Mouse (Mus musculus) limb, embryonic 14.5 days (tissue): ENCODE results near the gene Coro7. TPM values are rescaled to one million over a fixed set of nuclear protein-coding genes. Genes with fewer than 3 reads are reported as not detected.
A peak's percentile ranks its signal among the peaks of the same experiment; 100 is the strongest.

Source experiments
- ATAC-seq: fragments of 200-750 bp; cut with Nextera tagmentation; 2 replicates; pipeline ENCODE4 v1.8.0; 2017; ENCODE audit warnings: low read depth, moderate number of reproducible peaks, moderate TSS enrichment; ENCODE audit not compliant: low FRiP score
- DNase-seq: peaks from one replicate; pipeline ENCODE4 v3.0.0-alpha.2; 2015; ENCODE audit warnings: low spot score
- H3K27ac ChIP-seq: fragments of 300-500 bp; sonication (generic); replicated peaks from 2 replicates; pipeline ENCODE4 v1.5.1; 2014; ENCODE audit warnings: low read depth, mild to moderate bottlenecking, low read length, moderate library complexity, mixed read lengths
- H3K27me3 ChIP-seq: fragments of 300-500 bp; sonication (generic); 2 replicates; pipeline ENCODE4 v1.6.1; 2014; ENCODE audit warnings: low read length, mixed read lengths; ENCODE audit not compliant: control insufficient read depth, insufficient read depth
- H3K36me3 ChIP-seq: fragments of 300-500 bp; sonication (generic); 2 replicates; pipeline ENCODE4 v1.6.1; 2014; ENCODE audit warnings: mild to moderate bottlenecking, low read length, moderate library complexity, mixed read lengths; ENCODE audit not compliant: control insufficient read depth, insufficient read depth
- H3K4me1 ChIP-seq: fragments of 300-500 bp; sonication (generic); 2 replicates; pipeline ENCODE4 v1.6.1; 2014; ENCODE audit warnings: antibody characterized with exemption, low read length, mixed read lengths; ENCODE audit not compliant: control insufficient read depth, insufficient read depth
- H3K4me2 ChIP-seq: fragments of 300-500 bp; sonication (generic); replicated peaks from 2 replicates; pipeline ENCODE4 v1.6.1; 2014; ENCODE audit warnings: low read depth, mild to moderate bottlenecking, low read length, moderate library complexity; ENCODE audit not compliant: severe bottlenecking
- H3K4me3 ChIP-seq: fragments of 300-500 bp; sonication (generic); replicated peaks from 2 replicates; pipeline ENCODE4 v1.5.1; 2014; ENCODE audit warnings: low read length
- H3K9ac ChIP-seq: fragments of 300-500 bp; sonication (generic); 2 replicates; pipeline ENCODE4 v1.6.1; 2014; ENCODE audit warnings: mild to moderate bottlenecking, low read depth, low read length, moderate library complexity; ENCODE audit not compliant: severe bottlenecking
- H3K9me3 ChIP-seq: fragments of 300-500 bp; sonication (generic); 2 replicates; pipeline ENCODE4 v1.6.1; 2016; ENCODE audit warnings: low read length; ENCODE audit not compliant: control insufficient read depth
- POLR2A ChIP-seq: fragments of 200-500 bp; IDR thresholded peaks from 2 replicates; pipeline ENCODE4 v1.8.0; 2012; ENCODE audit warnings: inconsistent platforms, mild to moderate bottlenecking, moderate library complexity, borderline replicate concordance; ENCODE audit not compliant: insufficient read depth, insufficient read length; ENCODE audit errors: extremely low read depth
- WGBS: fragments of 180-500 bp; shearing (Covaris S2); extraction: QIAGEN DNeasy Blood & Tissue Kit; methylation state at CpG from one replicate; pipeline ENCODE4 v1.1.7; 2014; 5-methylcytosine and 5-hydroxymethylcytosine counted together
- polyA plus RNA-seq, 2 experiments: library from polyadenylated mRNA; depleted of rRNA in 1 of 2; stranded (reverse) in 1 of 2; unstranded in 1 of 2; fragments of >200 nt; fragmentation: Nextera tagmentation in 1 of 2; extraction: Ambion mirVana in 1 of 2; gene quantifications; 2 replicates each; pipeline versions ENCODE4 v1.2.1 to v1.2.3; 2012 to 2014

Coro7 gene
- polyA plus RNA-seq (2012; rRNA removed) (40.8 and 51.1 TPM in 2 replicates), polyA plus RNA-seq (2014; fragmentation: Nextera tagmentation; extraction: Ambion mirVana) (15.0 and 16.0 TPM in 2 replicates)

DNA sequence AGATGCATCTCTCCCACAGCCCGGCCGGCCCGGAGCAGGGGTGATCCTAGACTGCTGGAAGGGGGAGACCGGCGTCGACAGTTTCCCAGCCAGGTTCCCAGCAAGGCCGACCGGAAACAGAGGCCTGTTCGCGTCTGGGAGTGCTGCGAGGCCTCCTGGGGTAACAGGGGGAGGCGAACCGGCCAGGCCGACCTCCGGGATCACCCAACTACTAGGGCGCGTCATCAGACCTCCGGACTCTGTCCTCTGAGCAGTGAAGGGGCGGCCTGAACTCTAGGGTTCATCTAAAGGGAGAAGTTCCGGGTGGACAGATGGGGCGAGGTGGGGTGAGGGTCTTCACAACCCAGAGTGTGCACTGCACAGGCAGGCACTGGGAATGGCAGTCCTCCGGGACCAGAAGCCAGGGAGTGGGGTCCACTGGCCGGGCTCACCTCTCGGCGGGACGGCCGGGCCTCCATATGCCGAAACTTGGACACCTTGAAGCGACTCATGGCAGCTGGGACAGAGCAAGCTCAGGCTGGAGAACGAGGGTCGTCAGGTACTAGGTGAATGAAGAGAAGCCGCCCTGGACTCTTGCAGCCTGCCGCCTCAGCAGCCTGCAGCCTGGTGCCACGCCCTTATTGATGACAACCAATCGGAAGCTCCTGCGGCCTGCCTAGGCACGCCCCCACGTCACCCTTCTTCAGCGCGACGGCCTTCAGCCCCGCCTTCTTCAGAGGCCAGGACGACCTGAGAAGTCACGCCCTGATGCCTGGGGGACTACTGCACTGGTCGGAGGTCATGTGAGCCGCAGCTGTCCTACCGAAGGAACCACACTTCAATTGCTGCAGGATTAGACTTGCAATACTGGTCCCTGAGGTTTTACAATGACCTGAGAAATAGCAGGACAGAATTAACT, at the start of gene Coro7:
Coro7 (minus strand) TSS at position 657 of the 898 bp plus-strand sequence.
- H3K9me3 ChIP-seq = no peaks in the 10 kb centered on the region

DNA sequence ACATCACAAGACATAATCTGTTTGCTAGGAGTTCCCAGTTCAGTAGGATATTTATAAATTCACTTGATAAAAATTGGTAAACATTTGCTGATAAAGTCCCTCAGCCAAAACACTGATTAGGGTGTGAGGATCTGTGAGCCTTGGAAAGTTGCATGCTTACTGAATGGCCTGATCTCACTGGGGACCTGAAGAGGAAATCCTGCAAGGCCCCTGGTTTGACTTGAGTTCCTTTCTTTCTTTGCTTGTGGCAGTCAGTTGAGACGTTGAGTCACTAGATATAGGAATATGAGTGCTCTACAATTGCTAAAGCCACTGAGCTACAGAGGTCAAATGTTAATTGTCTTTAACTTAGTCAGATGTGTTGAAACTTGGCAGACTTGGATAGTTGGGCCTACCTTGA, 48.4 kb upstream of the Coro7 start:
- 52% methylated on average over 1 of the region's 1 CpGs for WGBS
- peaks cover 10% of the 10 kb centered on the region; the same call in 1 of the 2 replicates for H3K4me1 ChIP-seq
- H3K27me3 ChIP-seq = no peaks in the 10 kb centered on the region
- no peaks in the 10 kb centered on the region for H3K36me3 ChIP-seq
- ATAC-seq (no peak), DNase-seq (no peak)
- no peaks in the 10 kb centered on the region for H3K9me3 ChIP-seq
- no peak for TF ChIP-seq POLR2A
- no peak overlapping the region for H3K27ac ChIP-seq
- H3K9ac ChIP-seq = no peak overlapping the region
- H3K4me3 ChIP-seq = no peak overlapping the region
- H3K4me2 ChIP-seq = no peak overlapping the region

More for the DNA sequence above, at the start of gene Coro7:
- under 1% methylated on average over 40 of the region's 47 CpGs for WGBS
- Histone ChIP-seq H3K4me3 (peak within 1 kb of the TSS; percentile 64), H3K9ac (peak within 1 kb of the TSS; percentile 65), H3K36me3 (peaks cover 23% of the 10 kb centered on the region), H3K27me3 (no peaks in the 10 kb centered on the region), H3K4me1 (peaks cover 7% of the 10 kb centered on the region), H3K27ac (no peak within 1 kb of the TSS), H3K4me2 (peak within 1 kb of the TSS; percentile 89)
- ATAC-seq (peak; percentile 89), DNase-seq (peak; percentile 94)
- 0 out of 2 replicates have a peak, but pooled peaks have one; percentile 27 for TF ChIP-seq POLR2A

DNA sequence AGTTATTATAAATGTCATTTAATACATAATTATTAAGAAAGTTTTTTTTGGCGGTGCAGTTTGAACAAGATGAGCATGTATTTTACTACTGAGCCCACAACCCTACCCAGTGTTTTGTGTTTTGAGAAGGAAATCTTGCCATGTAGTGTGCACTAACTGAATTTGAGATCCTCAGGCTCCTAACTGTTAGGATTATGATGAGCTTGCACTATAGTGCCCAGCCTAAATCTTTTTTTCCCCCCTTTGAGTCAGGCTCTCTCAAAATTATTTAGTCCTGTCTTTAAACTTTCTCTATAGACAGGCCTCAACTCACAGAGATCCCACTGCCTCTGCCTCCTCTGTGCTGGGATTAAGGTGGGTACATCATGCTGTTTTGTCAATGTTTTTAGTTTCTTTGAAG, 47.9 kb upstream of the Coro7 start:
- Histone ChIP-seq H3K36me3 (no peaks in the 10 kb centered on the region), H3K27ac (no peak overlapping the region), H3K4me3 (0 out of 2 replicates have a peak overlapping the region, but pooled peaks have one; percentile 97), H3K9ac (no peak overlapping the region), H3K4me2 (peak overlapping the region; percentile 79; the same call in 1 of the 2 replicates), H3K9me3 (no peaks in the 10 kb centered on the region), H3K27me3 (no peaks in the 10 kb centered on the region), H3K4me1 (peaks cover 10% of the 10 kb centered on the region; the same call in 1 of the 2 replicates)
- TF ChIP-seq POLR2A = no peak
- DNase-seq = no peak
- no peak for ATAC-seq
- WGBS = 95% methylated on average over 1 of the region's 1 CpGs

DNA sequence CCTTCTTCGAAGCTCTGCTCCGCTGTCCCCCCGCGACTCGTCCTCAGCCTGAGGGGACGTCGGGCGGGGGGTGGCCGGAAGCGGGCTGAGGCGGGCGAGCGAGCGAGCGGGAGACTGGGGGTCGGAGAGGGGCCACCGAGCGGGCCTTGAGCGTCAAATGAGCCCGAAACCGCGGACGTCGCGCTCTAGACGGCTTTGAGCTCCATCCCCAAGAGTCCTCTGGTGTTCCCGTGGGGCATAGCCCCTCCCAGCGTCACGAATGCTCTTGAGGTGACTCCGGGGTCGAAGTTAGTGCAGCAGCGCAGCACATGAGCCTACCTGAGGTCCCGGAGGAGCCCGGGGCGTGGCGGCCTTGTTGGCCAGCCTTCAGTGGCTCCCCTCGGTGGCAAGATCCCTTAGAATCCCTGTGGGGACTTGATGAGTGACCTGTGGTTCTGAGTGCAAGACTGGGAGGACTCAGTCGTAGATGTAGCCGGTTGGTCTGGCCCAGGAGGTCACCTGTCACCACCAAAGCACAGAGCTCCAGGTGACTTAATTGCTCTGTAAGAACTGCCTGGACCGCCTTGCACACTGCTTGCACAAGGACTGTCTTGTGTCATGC, 47.1 kb upstream of the Coro7 start:
- H3K4me1 ChIP-seq = peaks cover 10% of the 10 kb centered on the region; the same call in 1 of the 2 replicates
- peak overlapping the region; percentile 79 for H3K4me2 ChIP-seq
- no peaks in the 10 kb centered on the region for H3K27me3 ChIP-seq
- ATAC-seq = peak; percentile 83
- H3K9me3 ChIP-seq = no peaks in the 10 kb centered on the region
- no peaks in the 10 kb centered on the region for H3K36me3 ChIP-seq
- peak overlapping the region; percentile 97 for H3K4me3 ChIP-seq
- TF ChIP-seq POLR2A = no peak
- under 1% methylated on average over 39 of the region's 40 CpGs for WGBS
- H3K9ac ChIP-seq = peak overlapping the region; percentile 91
- peak; percentile 10 for DNase-seq
- H3K27ac ChIP-seq = peak overlapping the region; percentile 77
